Mouse (Mus musculus): ENCODE results near the gene Cbx8.
A peak's percentile ranks its signal among the peaks of the same experiment; 100 is the strongest.

GRCm38 (mm10) chr11:119051927-119052660 lies 11.3 kb upstream of the Cbx8 start:
- TF ChIP-seq EP300 (IDR thresholded peaks at IDR 0.05; ENCODE audit: low read depth) (no peak), CTCF (IDR thresholded peaks at IDR 0.05; ENCODE audit: low read depth) (peak; percentile 71)
